Mouse (Mus musculus) E14TG2a.4 (cell line): ENCODE results near the gene Cstf3.
A peak's percentile ranks its signal among the peaks of the same experiment; 100 is the strongest.

Experiments used
- H3K27me3 ChIP-seq: 2 replicates; pipeline ENCODE4 v1.6.1; 2014; ENCODE audit warnings: low read length, control low read depth; ENCODE audit not compliant: insufficient read depth
- H3K36me3 ChIP-seq: 2 replicates; pipeline ENCODE4 v1.6.1; 2014; ENCODE audit warnings: low read length, control low read depth; ENCODE audit not compliant: insufficient read depth
- H3K4me1 ChIP-seq: replicated peaks from 2 replicates; pipeline ENCODE4 v1.6.1; 2014; ENCODE audit warnings: low read depth, low read length, control low read depth
- H3K4me3 ChIP-seq: replicated peaks from 2 replicates; pipeline ENCODE4 v1.5.1; 2014; ENCODE audit warnings: mild to moderate bottlenecking, low read length
- H3K9me3 ChIP-seq: 2 replicates; pipeline ENCODE4 v1.6.1; 2014; ENCODE audit warnings: low read length, control low read depth
- CTCF ChIP-seq: conservative IDR thresholded peaks from 2 replicates; pipeline ENCODE4 v1.5.1; 2014; ENCODE audit warnings: low read length
- NANOG ChIP-seq: IDR thresholded peaks from 2 replicates; pipeline ENCODE4 v1.6.1; 2014; ENCODE audit warnings: borderline replicate concordance, low read length, mixed read lengths
- POU5F1 ChIP-seq: IDR thresholded peaks from 2 replicates; pipeline ENCODE4 v1.6.1; 2014; ENCODE audit warnings: low read length, borderline replicate concordance

Gene Cstf3

DNA sequence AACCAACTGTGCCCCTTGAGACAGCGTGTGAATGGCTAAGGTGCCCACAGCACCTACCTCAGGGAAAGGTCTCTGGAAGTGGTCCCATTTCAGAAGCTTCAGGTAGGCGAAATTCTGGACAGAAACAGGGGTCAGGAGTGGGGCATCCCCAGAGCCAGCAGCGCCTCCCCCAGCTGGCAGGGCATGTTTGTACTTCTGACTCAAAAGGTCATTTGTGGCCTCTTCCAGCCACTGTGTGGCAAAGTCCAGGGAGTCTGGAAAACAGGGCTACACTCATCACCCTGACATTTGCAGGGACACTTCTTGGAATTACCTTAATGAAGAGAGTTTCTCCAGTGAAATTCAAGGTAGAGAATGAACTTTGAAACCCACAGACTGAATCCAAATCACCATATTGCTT lies 98.0 kb downstream of the Cstf3 start:
- Histone ChIP-seq H3K9me3 (no peaks in the 10 kb centered on the region), H3K27me3 (peaks cover 12% of the 10 kb centered on the region), H3K36me3 (no peaks in the 10 kb centered on the region), H3K4me3 (no peak overlapping the region), H3K4me1 (peaks cover 16% of the 10 kb centered on the region)
- TF ChIP-seq NANOG (no peak), CTCF (no peak), POU5F1 (no peak)

DNA sequence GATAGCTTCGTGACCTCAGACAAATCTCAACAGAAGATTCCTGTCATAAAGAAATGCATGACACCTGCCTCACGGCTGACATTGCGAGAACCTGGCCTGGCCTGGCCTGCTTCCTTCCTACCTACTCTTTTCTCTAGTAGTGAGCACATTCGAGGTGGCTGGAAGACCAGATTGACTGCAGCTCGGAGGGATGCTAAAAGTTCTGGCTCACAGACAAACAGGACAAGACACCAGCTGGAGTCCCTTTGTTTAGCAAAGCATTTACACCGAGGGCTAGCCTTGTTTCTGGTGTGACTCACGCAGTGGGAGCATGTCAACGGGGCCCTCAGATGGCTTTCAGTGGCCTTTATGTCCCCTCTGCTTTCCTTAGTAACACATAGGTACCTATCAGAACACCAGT lies 98.4 kb downstream of the Cstf3 start:
- TF ChIP-seq NANOG (no peak), CTCF (no peak), POU5F1 (no peak)
- Histone ChIP-seq H3K27me3 (peaks cover 9% of the 10 kb centered on the region), H3K4me1 (peaks cover 16% of the 10 kb centered on the region), H3K36me3 (no peaks in the 10 kb centered on the region), H3K4me3 (no peak overlapping the region), H3K9me3 (no peaks in the 10 kb centered on the region)

DNA sequence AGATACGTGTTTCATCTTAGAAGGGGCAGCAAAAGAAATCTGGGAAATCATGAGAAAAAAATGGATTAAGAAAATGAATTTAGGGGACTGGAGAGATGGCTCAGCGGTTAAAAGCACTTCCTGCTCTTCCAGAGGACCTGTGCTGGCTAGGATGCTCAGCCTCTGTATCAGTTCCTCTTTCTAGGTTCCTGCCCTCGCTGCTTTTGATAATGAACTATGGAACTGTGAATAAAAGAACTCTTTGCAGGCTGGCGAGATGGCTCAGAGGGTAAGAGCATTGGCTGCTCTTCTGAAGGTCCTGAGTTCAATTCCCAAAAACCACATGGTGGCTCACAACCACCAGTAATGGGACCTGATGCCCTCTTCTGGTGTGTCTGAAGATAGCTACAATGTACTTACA lies 100.4 kb downstream of the Cstf3 start:
- H3K9me3 ChIP-seq = no peaks in the 10 kb centered on the region
- peaks cover 4% of the 10 kb centered on the region; the same call in 1 of the 2 replicates for H3K4me1 ChIP-seq

DNA sequence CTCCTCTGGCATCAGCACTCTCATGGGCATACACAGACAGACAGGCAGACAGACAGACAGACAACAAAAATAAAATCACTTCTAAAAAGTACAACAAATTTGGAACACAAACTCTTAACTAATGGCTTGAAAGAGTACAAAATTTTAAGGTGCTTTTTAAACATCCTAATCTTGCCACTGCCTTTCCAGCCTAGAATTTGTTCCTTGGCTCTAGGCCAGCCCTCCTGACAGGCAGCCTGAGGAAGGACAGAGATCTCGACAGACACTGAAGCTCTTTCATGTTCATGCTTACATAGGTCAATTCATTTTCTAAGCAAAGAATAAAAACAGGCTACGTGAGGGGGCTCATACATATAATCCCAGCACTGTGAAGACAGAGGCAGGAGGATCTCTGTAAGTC lies 102.2 kb downstream of the Cstf3 start:
- Histone ChIP-seq H3K27me3 (no peaks in the 10 kb centered on the region), H3K4me3 (no peak overlapping the region), H3K4me1 (peaks cover 3% of the 10 kb centered on the region; the same call in 1 of the 2 replicates), H3K36me3 (no peaks in the 10 kb centered on the region), H3K9me3 (no peaks in the 10 kb centered on the region)
- TF ChIP-seq CTCF (no peak), NANOG (no peak), POU5F1 (no peak)

More for the DNA sequence above, 100.4 kb downstream of the Cstf3 start:
- Histone ChIP-seq H3K27me3 (no peaks in the 10 kb centered on the region), H3K36me3 (no peaks in the 10 kb centered on the region), H3K4me3 (no peak overlapping the region)
- TF ChIP-seq CTCF (no peak), NANOG (no peak)

DNA sequence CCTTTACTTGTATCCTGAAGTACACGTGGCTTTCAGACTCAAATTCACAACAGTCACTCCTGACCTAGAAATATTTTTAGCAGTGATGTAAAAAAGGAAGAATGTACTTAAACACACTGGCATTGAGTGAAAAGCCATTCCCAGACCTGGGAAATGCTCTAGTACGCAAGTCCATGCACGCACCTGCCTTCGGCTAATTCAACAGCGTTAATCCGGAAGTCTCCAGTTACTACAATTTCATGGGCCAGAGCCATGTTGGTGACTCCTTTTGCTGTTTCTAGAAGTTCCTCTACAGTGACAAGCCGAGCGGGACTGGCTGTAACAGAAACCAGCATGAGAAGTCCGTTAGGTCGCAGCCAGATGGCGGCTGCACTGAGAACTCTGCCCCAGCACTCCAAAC lies 109.3 kb downstream of the Cstf3 start:
- Histone ChIP-seq H3K4me1 (peaks cover 20% of the 10 kb centered on the region), H3K9me3 (no peaks in the 10 kb centered on the region), H3K4me3 (no peak overlapping the region), H3K36me3 (no peaks in the 10 kb centered on the region), H3K27me3 (no peaks in the 10 kb centered on the region)
- TF ChIP-seq CTCF = no peak
- TF ChIP-seq POU5F1 = no peak
- no peak for TF ChIP-seq NANOG

DNA sequence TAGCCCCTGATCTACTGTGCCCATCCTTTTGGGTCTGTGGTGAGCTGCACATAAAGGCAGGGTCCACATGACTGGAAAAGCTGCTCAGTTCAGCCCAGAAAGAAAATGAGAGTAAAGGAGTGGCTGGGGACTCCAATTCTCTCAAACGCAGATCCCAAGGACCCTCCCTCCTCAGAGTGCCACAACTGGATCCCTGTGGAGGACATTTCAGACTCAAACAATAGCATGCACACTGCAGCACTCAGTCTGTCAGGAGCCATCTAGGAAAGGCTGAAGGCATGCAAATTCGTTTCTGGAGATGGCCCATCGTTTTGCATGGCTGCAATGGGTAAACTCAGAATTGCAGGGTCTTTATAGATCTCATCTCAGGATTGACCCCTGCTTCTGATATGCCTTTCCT lies 112.8 kb downstream of the Cstf3 start:
- Histone ChIP-seq H3K4me3 (no peak overlapping the region), H3K9me3 (no peaks in the 10 kb centered on the region), H3K36me3 (0 out of 2 replicates have a peak, but pooled peaks cover 3% of the 10 kb centered on the region), H3K4me1 (peaks cover 25% of the 10 kb centered on the region), H3K27me3 (no peaks in the 10 kb centered on the region)
- TF ChIP-seq NANOG = peak; percentile 57; the same call in 1 of the 2 replicates
- TF ChIP-seq POU5F1 = no peak

DNA sequence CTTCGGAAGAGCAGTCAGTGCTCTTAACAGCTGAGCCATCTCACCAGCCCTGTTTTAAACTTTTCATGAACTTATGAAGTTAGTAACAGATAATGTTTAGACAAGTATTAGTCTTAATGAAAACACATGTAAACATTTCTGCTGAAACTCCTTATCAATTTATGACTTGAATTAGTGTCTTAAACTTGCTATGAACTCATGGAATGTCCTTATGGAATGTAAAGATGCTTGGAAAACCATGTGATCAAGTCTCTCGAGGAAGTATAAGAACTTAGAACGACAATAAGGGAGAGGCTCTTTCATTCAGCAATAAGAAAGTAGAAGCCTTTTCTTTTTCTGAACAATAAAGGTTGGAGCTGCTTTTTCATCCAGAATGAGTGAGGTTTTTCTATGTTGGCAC lies 114.0 kb downstream of the Cstf3 start:
- H3K9me3 ChIP-seq = no peaks in the 10 kb centered on the region
- peaks cover 30% of the 10 kb centered on the region for H3K4me1 ChIP-seq
- no peaks in the 10 kb centered on the region for H3K27me3 ChIP-seq
- no peak overlapping the region for H3K4me3 ChIP-seq
- TF ChIP-seq CTCF (no peak), NANOG (no peak), POU5F1 (no peak)
- 0 out of 2 replicates have a peak, but pooled peaks cover 3% of the 10 kb centered on the region for H3K36me3 ChIP-seq

DNA sequence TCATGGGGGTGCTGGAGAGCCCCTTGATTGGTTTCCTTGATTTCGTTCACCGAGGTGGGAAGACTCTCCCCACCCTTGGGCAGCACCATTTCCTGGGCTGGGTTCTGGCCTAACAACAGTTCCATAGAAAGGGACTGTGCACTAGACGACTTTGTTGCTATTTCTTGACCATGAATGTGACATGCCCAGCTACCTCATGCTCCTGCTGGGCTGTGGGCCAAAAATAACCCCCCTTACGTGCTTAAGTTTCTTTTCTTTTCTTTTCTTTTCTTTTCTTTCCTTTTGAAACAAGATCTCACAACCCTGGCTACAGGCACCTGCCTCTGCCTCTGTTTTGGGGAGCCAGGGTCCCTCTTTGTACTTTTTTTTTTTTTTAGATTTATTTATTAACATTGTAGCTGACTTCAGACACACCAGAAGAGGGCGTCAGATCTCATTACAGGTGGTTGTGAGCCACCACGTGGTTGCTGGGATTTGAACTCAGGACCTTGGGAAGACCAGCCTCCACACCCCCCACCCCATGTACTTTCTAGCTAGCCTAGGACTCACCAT lies 119.5 kb downstream of the Cstf3 start:
- H3K9me3 ChIP-seq = no peaks in the 10 kb centered on the region
- no peak overlapping the region for H3K4me3 ChIP-seq
- H3K36me3 ChIP-seq = 0 out of 2 replicates have a peak, but pooled peaks cover 3% of the 10 kb centered on the region
- TF ChIP-seq CTCF (no peak), POU5F1 (no peak), NANOG (no peak)
- peaks cover 18% of the 10 kb centered on the region for H3K27me3 ChIP-seq
- H3K4me1 ChIP-seq = peaks cover 36% of the 10 kb centered on the region
